Mouse (Mus musculus) heart, adult 2 months (tissue): ENCODE results near the gene Iqcj.
A peak's percentile ranks its signal among the peaks of the same experiment; 100 is the strongest.

Experiments used
- CTCF ChIP-seq: fragments of 200-600 bp; IDR thresholded peaks from 2 replicates; pipeline ENCODE4 v1.8.1; 2022; ENCODE audit warnings: antibody characterized with exemption, mild to moderate bottlenecking, moderate library complexity
- POLR2A ChIP-seq: fragments of 200-500 bp; IDR thresholded peaks from 2 replicates; pipeline ENCODE4 v1.6.1; 2011; ENCODE audit warnings: mild to moderate bottlenecking, low read depth, low read length, control low read depth; ENCODE audit not compliant: insufficient read depth

- peak; percentile 91 for TF ChIP-seq CTCF
- TF ChIP-seq POLR2A, result no peak
Measured at GRCm38 (mm10) chr3:68045475-68046416, 153.7 kb downstream of the Iqcj start.
